In genomic region chr4:83225633-83226360, GRCm38 (mm10) we compare ENCODE assay signal across 18 mouse cellular contexts.
DNase-seq lines count a peak whose midpoint lies in the region; ATAC-seq and TF ChIP-seq lines count a peak whose summit lies in the region.
"Had no signal": no experiment of that assay in that cellular context is flagged by ENCODE, and none has a peak within 500 bp of the region (broad histone marks: within the 10 kb centered on the region; RNA-seq: fewer than 3 reads in every experiment).

No protein-coding gene starts in this region.

- DNase-seq in heart, adult 11 months, result peak; percentile 43
- no peak for DNase-seq in heart, adult 8-10 months (ENCODE audit: low spot score)
- peak; percentile 85 for DNase-seq in liver, adult 2 months (ENCODE audit: extremely low read depth, low read depth, low spot score)
- DNase-seq in liver, embryonic 11.5 days (ENCODE audit: low spot score), result no peak
- DNase-seq in kidney, postnatal 25 days, result peak; percentile 5 to 42
- peak; percentile 36 for DNase-seq in yolk sac, embryonic 10.5 days (ENCODE audit: low spot score)
- DNase-seq in left cerebral cortex, adult 8-10 months (ENCODE audit: low spot score in 2 of 2), result no peak
- DNase-seq: adrenal gland, postnatal 10 days; cerebellum, adult 11-12 months; cerebellum, postnatal 36 days; layer of hippocampus, adult 9-11 months; lung, adult 2 months; lung, postnatal 4 days; right cerebral cortex, postnatal 4 days had no signal

- H3K9me3 ChIP-seq in liver, embryonic 11.5 days (ENCODE audit: control insufficient read depth, low read length), result no peaks in the 10 kb centered on the region
- H3K9me3 ChIP-seq: embryonic facial prominence, embryonic 12.5 days; limb, embryonic 13.5 days; midbrain, embryonic 10.5 days; neural tube, embryonic 12.5 days had no signal

- 50% methylated on average over 8 of the region's 8 CpGs for WGBS in liver, adult 2 months
- WGBS in liver, embryonic 11.5 days, result 79% methylated on average over 8 of the region's 8 CpGs

- H3K4me1 ChIP-seq in liver, adult 2 months (ENCODE audit: control insufficient read depth, insufficient read depth, low read length), result peaks cover 5% of the 10 kb centered on the region; the same call in 1 of the 2 replicates
- no peaks in the 10 kb centered on the region for H3K4me1 ChIP-seq in liver, embryonic 11.5 days (replicated peaks; ENCODE audit: control insufficient read depth, insufficient read depth, low read length)
- H3K4me1 ChIP-seq: limb, embryonic 13.5 days; neural tube, embryonic 12.5 days had no signal

- no peak for TF ChIP-seq CTCF in liver, adult 2 months (IDR thresholded peaks at IDR 0.05; ENCODE audit: low read depth, low read length)

- H3K9ac ChIP-seq in liver, adult 2 months (ENCODE audit: low read depth, low read length), result no peak overlapping the region
- no peak overlapping the region for H3K9ac ChIP-seq in liver, embryonic 11.5 days (ENCODE audit: low read depth, low read length)
- H3K9ac ChIP-seq: embryonic facial prominence, embryonic 12.5 days; limb, embryonic 13.5 days; neural tube, embryonic 12.5 days had no signal

- no peak for ATAC-seq in liver, embryonic 11.5 days (replicated peaks; ENCODE audit: low FRiP score)

- no peaks in the 10 kb centered on the region for H3K27me3 ChIP-seq in liver, adult 2 months (ENCODE audit: control insufficient read depth, insufficient read depth, low read length)
- no peaks in the 10 kb centered on the region for H3K27me3 ChIP-seq in liver, embryonic 11.5 days (replicated peaks; ENCODE audit: control insufficient read depth, insufficient read depth, low read length)
- H3K27me3 ChIP-seq: embryonic facial prominence, embryonic 12.5 days; limb, embryonic 13.5 days; neural tube, embryonic 12.5 days had no signal

- peak overlapping the region; percentile 64 for H3K27ac ChIP-seq in liver, adult 2 months (replicated peaks; ENCODE audit: insufficient read depth, low read depth, low read length)
- H3K27ac ChIP-seq in liver, embryonic 11.5 days (ENCODE audit: low read depth, low read length), result no peak overlapping the region
- H3K27ac ChIP-seq: embryonic facial prominence, embryonic 12.5 days; limb, embryonic 13.5 days; midbrain, embryonic 10.5 days; neural tube, embryonic 12.5 days had no signal

- no peaks in the 10 kb centered on the region for H3K79me2 ChIP-seq in liver, adult 2 months (ENCODE audit: control insufficient read depth, insufficient read depth, low read length)

- no peak overlapping the region for H3K4me3 ChIP-seq in liver, adult 2 months (ENCODE audit: insufficient read depth, low read depth, low read length)
- no peak overlapping the region for H3K4me3 ChIP-seq in liver, embryonic 11.5 days (ENCODE audit: low read depth, low read length)
- H3K4me3 ChIP-seq: embryonic facial prominence, embryonic 12.5 days; limb, embryonic 13.5 days; midbrain, embryonic 10.5 days; neural tube, embryonic 12.5 days had no signal

- no peak overlapping the region for H3K4me2 ChIP-seq in liver, embryonic 11.5 days
- H3K4me2 ChIP-seq: embryonic facial prominence, embryonic 12.5 days; limb, embryonic 13.5 days; neural tube, embryonic 12.5 days had no signal

- peaks cover 21% of the 10 kb centered on the region for H3K36me3 ChIP-seq in liver, adult 2 months (ENCODE audit: control insufficient read depth, insufficient read depth, low read length)
- no peaks in the 10 kb centered on the region for H3K36me3 ChIP-seq in liver, embryonic 11.5 days (ENCODE audit: control insufficient read depth, insufficient read depth, low read length)
- H3K36me3 ChIP-seq: embryonic facial prominence, embryonic 12.5 days; limb, embryonic 13.5 days; midbrain, embryonic 10.5 days; neural tube, embryonic 12.5 days had no signal

- no peak for TF ChIP-seq POLR2A in liver, adult 2 months (IDR thresholded peaks at IDR 0.05; ENCODE audit: extremely low read depth, insufficient read depth, low read length)

Comparison
In these comparisons a context has a peak if more than half of its experiments do, and no peak if none do; other contexts are left out.
1. DNase-seq: peak in heart, adult 11 months (single experiment), liver, adult 2 months (single experiment), kidney, postnatal 25 days (2 of 2) and yolk sac, embryonic 10.5 days (single experiment); none in heart, adult 8-10 months (single experiment), liver, embryonic 11.5 days (single experiment) and left cerebral cortex, adult 8-10 months (0 of 2).